Mouse (Mus musculus): ENCODE data around the gene Ppara.

DNA sequence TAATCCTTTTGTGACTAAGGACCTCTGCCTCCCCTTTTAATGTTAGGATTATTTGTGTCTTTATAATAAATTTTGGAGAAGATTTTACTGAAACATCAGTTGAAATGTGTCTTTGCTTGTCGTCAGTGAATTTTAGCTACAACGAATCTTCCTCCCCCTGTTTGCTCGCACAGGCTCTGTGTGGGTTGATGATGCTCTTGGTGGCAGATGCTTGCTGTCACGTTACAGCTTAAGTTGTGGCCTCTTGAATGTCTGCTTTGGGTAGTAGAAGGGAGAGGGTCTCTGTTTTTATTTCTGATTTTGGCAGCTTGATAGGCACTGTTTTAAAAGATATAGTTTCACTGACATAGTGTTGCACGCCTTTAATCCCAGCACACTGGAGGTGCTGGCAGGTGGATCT lies 4.2 kb downstream of the Ppara start:
- TF ChIP-seq CTCF (IDR thresholded peaks at IDR 0.05; ENCODE audit: borderline replicate concordance, insufficient read depth, low read depth, low read length) (no peak), POLR2A (IDR thresholded peaks at IDR 0.05; ENCODE audit: borderline replicate concordance, insufficient read depth, low read length) (no peak)
